Mouse (Mus musculus) fibroblast of lung, adult 2 months (primary cell): ENCODE measurements around the gene Gab1.
A peak's percentile ranks its signal among the peaks of the same experiment; 100 is the strongest.

Experiments
- DNase-seq: peaks from one replicate; pipeline ENCODE4 v3.0.0-alpha.2; 2011; ENCODE audit warnings: low read depth

Gene Gab1

DNA sequence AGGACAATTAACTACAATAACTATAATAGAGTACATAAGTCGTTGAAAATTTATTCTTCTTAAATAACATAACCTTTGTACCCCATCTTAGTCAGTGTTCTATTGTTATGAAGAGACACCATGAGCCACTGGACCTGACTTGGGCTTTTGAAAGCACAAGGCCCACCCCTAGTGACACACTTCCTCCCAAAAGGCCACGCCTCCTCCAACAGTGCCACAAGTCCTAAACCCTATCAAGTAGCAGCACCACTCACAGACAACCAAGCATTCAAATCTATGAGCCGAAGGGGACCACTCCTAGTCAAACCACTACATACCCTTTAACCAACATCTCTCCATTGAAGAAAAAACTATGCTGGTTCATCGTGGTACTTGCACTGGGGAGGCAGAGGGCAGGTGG lies 131.2 kb downstream of the Gab1 start:
- DNase-seq, result no peak

DNA sequence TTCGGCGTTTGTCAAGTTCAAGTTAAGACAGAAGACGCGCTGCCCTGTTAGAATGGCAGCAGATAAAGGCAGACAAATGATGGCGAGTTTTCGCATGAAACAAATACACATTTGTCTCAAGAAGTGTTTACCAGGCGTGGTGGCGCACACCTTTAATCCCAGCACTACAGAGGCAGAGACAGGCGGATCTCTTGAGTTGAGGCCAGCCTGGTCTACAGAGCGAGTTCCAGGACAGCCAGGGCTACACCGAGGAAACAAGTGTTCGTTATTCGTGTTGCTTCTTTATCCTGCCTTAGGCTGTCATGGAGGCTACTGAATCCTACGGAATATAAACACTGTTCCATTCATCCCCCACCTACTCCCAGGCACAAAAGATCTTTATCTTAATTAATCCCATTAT lies 140.4 kb downstream of the Gab1 start:
- no peak for DNase-seq

DNA sequence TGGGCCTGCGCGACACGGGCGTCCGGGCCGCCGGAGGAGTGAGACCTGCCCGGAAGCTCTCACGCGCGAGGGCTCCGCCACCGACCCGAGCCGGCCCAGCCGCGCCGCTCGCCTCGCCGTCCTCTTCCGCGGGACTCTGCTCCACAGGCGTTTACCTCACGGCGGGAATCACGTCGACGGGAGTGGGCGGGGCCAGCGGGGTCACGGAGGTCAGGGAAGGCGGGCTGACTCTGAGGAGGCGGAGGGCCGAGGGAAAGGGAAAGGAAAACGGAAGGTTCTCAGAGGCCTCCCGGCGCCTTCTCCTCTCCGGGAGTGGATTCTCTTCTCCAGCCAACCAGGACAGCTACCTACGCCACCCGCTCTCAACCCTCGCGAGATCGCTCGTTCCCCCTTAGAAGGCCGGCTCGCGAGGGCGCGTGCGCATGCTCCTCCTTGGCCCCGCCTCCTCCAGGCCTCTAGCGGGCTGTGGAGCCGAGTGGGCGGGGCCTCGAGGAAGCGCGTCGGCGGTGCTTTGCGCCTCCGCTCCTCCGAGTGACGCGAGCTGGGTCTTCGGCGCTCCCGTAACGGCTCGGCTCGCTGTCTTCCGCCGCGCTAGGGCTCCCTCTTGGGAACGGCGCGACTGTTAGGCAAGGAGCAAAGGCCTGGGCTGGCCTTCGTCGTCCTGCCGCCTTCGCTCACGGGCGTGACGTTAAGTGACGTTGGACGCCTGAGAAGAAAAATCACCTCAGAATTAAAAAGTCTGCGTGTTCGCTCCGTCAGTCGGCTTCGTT lies 141.0 kb downstream of the Gab1 start, which contains the start of gene Smarca5:
Gene Smarca5 (minus strand): TSS at position 343 of the 770 bp plus-strand sequence.
- peak; percentile 81 for DNase-seq

DNA sequence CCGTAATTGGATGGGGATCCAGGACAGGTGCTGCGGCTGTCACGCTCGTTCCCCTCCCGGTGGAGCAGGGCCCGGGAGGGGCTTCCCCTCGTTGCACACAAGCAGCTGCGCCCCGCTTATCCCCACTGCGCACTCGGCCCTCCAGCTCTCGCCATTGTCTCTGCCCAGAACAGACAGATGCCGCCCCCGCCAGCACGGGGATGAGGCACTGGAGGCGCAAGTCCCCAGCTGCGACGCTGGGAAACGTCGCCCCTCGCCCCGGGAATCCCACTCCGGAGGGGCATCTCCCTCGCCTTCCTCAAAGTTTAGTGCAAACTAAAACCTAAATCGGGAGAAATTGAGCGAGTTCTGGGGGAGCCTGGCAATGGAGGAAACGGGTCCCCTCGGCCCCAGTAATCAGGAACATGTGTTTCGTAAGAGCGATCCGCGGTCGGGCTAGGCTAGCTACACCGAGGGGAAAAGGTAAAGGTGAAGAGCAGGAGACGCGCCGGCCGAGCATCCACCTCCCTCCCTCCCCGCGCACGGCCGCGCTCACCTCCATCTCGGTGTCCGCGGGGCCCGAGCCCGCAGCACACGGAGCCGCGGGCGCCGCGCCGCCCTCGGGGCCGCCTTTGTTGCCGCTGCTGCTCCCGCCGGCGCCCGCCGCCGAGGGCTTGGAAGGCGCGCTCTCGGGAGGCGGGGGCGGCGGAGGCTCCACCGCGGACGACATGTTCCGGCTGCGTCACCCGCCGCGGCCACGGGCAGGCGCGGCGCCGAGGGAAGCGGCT lies 141.7 kb downstream of the Gab1 start:
- no peak for DNase-seq

DNA sequence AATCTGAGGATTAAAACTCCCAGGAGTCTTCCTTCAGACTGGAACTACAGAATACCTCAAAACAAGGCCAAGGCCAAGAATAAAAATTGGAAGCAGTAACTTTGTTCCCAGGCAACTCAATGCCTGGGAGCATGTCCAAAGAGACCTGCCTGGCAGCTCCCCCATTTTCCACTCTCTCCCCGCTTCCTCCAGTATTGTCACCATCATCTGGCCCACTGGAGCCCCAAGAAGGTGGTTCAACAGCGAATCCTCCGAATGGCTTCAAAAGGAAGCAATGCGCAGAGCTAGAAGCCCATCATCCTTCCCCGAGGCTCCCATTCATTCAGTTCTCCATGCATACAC lies 142.3 kb downstream of the Gab1 start:
- DNase-seq, result no peak

DNA sequence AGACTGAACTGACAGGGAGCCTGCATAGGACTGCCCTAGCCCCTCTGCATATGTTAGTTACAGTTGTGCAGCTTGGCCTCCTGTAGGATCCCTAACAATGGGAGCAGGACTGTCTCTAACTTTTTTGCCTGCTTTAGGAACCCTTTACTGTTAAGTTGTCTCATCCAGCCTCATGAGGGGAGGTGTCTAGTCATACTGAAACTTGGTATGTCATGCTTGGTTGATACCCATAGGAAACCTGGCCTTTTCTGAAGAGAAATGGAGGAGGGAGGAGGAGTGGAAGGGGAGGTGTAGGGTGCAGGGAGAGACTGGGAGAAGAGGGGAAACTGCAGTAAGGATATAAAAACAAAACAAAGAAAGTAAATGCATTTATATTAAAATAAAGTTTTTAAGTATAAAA lies 148.0 kb downstream of the Gab1 start:
- DNase-seq, result no peak

DNA sequence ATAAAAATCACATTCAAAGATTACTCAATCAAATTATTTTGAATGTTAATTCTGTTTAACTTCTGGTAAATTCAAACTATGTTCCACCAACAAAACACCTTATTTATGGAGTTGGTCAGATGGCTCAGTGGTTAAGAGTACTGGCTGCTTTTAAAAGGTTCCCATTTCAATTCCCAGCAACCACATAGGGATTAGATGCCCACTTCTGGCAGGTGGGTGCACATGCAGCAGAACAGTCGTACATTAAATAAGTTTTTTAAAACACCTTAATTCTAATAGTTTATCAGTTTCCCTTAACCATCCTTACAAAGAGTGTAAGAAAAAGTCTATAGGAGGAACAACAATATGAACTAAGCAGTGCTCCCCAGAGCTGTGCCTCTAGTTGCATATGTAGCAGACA lies 165.9 kb downstream of the Gab1 start:
- DNase-seq, result no peak
